Mouse (Mus musculus) intestine, postnatal 0 days (tissue): Measurements from ENCODE around the gene Man1c1. TPM values are rescaled to one million over a fixed set of nuclear protein-coding genes. Genes with fewer than 3 reads are reported as not detected.

Source experiments
- ATAC-seq: fragments of 200-750 bp; cut with Nextera tagmentation; 2 replicates; pipeline ENCODE4 v1.8.0; 2017; ENCODE audit warnings: mild to moderate bottlenecking, moderate TSS enrichment, moderate library complexity
- H3K27ac ChIP-seq: fragments of 300-500 bp; sonication (generic); 2 replicates; pipeline ENCODE4 v1.5.1; 2014; ENCODE audit warnings: mild to moderate bottlenecking, low read depth, low read length, moderate library complexity
- H3K27me3 ChIP-seq: fragments of 300-500 bp; sonication (generic); replicated peaks from 2 replicates; pipeline ENCODE4 v1.6.1; 2014; ENCODE audit warnings: low read length, mixed read lengths; ENCODE audit not compliant: control insufficient read depth, insufficient read depth
- H3K36me3 ChIP-seq: fragments of 300-500 bp; sonication (generic); 2 replicates; pipeline ENCODE4 v1.6.1; 2014; ENCODE audit warnings: mild to moderate bottlenecking, moderate library complexity; ENCODE audit not compliant: control insufficient read depth, insufficient read depth
- H3K4me1 ChIP-seq: fragments of 300-500 bp; sonication (generic); replicated peaks from 2 replicates; pipeline ENCODE4 v1.6.1; 2014; ENCODE audit warnings: antibody characterized with exemption, low read length, mixed read lengths; ENCODE audit not compliant: control insufficient read depth, insufficient read depth
- H3K4me2 ChIP-seq: fragments of 300-500 bp; sonication (generic); replicated peaks from 2 replicates; pipeline ENCODE4 v1.6.1; 2014; ENCODE audit warnings: low read depth, mild to moderate bottlenecking, moderate library complexity
- H3K4me3 ChIP-seq: fragments of 300-500 bp; sonication (generic); 2 replicates; pipeline ENCODE4 v1.5.1; 2014; ENCODE audit warnings: low read depth, low read length
- H3K9ac ChIP-seq: fragments of 300-500 bp; sonication (generic); 2 replicates; pipeline ENCODE4 v1.6.1; 2014; ENCODE audit warnings: mild to moderate bottlenecking, low read depth, low read length
- H3K9me3 ChIP-seq: fragments of 300-500 bp; sonication (generic); 2 replicates; pipeline ENCODE4 v1.6.1; 2016; ENCODE audit warnings: mixed run types; ENCODE audit not compliant: control insufficient read depth
- CTCF ChIP-seq: sonication (generic); IDR thresholded peaks from 2 replicates; pipeline ENCODE4 v1.5.1; 2016; ENCODE audit warnings: low read depth, mild to moderate bottlenecking, control low read depth, antibody characterized with exemption, moderate library complexity
- WGBS: fragments of 180-500 bp; shearing (Covaris S2); extraction: QIAGEN DNeasy Blood & Tissue Kit; methylation state at CpG from one replicate; pipeline ENCODE4 v1.1.7; 2014; 5-methylcytosine and 5-hydroxymethylcytosine counted together
- polyA plus RNA-seq: library from polyadenylated mRNA; unstranded; fragments of >200 nt; fragmentation: Nextera tagmentation; extraction: Ambion mirVana; gene quantifications from 2 replicates; pipeline ENCODE4 v1.2.1, GENCODE M21; 2015

The Man1c1 gene
- polyA plus RNA-seq, 1 experiment from 2014 or later: 1.7 TPM

DNA sequence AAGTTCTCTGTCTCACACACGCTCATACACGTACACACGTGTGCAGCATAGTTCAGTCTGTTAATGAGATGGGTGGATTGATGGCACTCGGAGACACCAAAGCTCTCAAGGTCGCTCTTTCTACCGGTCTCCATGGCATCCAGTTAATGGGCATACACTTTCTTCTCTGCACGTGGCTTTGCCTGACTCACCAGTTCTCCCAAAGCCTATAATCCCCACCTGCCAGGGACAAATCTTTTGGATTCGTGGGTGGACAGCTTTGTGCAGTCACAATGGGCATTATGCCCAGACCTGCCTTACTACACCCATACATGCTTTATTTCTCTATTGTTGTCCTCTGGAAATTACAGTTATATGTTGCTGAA is 168.3 kb downstream of the Man1c1 start:
- no peak overlapping the region for H3K9ac ChIP-seq
- WGBS: 3% methylated on average over 8 of the region's 8 CpGs
- no peak overlapping the region for H3K27ac ChIP-seq
- peak overlapping the region; percentile 82 for H3K4me3 ChIP-seq
- H3K36me3 ChIP-seq: peaks cover 15% of the 10 kb centered on the region
- ATAC-seq: no peak
- H3K4me2 ChIP-seq: peak overlapping the region; percentile 96
- no peaks in the 10 kb centered on the region for H3K9me3 ChIP-seq
- TF ChIP-seq CTCF: no peak
- H3K27me3 ChIP-seq: no peaks in the 10 kb centered on the region
- no peaks in the 10 kb centered on the region for H3K4me1 ChIP-seq

GRCm38 (mm10) chr4:134534932-134535786 is 168.9 kb downstream of the Man1c1 start, which contains the start of gene Mtfr1l:
Mtfr1l (minus strand) TSS chr4:134535387.
- no peak for TF ChIP-seq CTCF
- peak within 1 kb of the TSS; percentile 94 for H3K9ac ChIP-seq
- peaks cover 21% of the 10 kb centered on the region for H3K36me3 ChIP-seq
- peak within 1 kb of the TSS; percentile 82 for H3K4me3 ChIP-seq
- H3K4me2 ChIP-seq: peak within 1 kb of the TSS; percentile 96
- ATAC-seq: peak; percentile 97
- H3K27me3 ChIP-seq: no peaks in the 10 kb centered on the region
- no peaks in the 10 kb centered on the region for H3K4me1 ChIP-seq
- under 1% methylated on average over 62 of the region's 71 CpGs for WGBS
- no peaks in the 10 kb centered on the region for H3K9me3 ChIP-seq
- peak within 1 kb of the TSS; percentile 94 for H3K27ac ChIP-seq

DNA sequence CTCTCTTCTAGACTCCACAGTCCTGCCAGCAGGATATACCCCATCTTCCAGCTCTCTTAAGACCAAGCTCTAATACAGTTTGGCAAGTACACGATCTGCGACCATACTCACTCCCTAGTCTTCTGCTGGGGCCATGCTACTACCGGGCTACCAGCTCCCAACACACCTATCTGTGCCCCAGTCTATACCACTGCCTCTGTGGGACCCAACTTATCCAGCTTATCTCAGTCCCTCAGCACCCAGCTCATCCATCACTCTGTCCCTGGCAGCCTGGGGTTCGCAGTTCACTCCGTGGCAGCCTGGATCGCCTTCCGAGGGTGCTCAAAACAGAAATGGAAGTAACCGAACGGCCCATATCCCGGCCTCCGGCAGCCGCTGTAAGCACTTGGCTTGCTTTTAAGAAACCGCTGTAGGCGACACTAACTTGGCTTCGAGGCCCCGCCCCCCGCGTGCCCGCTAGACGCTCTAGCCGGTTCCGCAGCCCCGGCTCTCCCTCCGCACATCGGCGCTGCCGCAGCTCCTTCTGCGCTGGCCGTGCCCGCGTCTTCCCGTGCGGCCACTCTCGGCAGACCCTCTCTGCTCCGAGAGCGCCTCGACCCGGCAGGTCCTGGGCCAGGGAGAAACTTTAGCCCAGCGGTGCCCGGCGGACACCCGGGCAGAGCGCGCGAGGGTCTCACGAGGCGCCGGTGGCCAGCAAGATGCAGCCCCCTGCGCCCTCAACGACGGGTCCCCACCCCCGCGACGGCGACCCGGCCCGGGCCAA is 169.8 kb downstream of the Man1c1 start:
- TF ChIP-seq CTCF: 0 out of 2 replicates have a peak, but pooled peaks have one; percentile 12
- Histone ChIP-seq H3K9ac (peak overlapping the region; percentile 94), H3K4me1 (no peaks in the 10 kb centered on the region), H3K36me3 (peaks cover 27% of the 10 kb centered on the region), H3K4me2 (peak overlapping the region; percentile 96), H3K27me3 (no peaks in the 10 kb centered on the region), H3K4me3 (peak overlapping the region; percentile 82), H3K27ac (peak overlapping the region; percentile 94), H3K9me3 (no peaks in the 10 kb centered on the region)
- under 1% methylated on average over 54 of the region's 57 CpGs for WGBS
- peak; percentile 9; the same call in 1 of the 2 replicates for ATAC-seq

- no peak for ATAC-seq
- Histone ChIP-seq H3K27me3 (no peaks in the 10 kb centered on the region), H3K4me3 (no peak overlapping the region; the same call in 1 of the 2 replicates), H3K9me3 (no peaks in the 10 kb centered on the region), H3K27ac (no peak overlapping the region), H3K9ac (no peak overlapping the region), H3K36me3 (peaks cover 30% of the 10 kb centered on the region), H3K4me2 (peak overlapping the region; percentile 96), H3K4me1 (no peaks in the 10 kb centered on the region)
- no peak for TF ChIP-seq CTCF
- WGBS: 85% methylated on average over 4 of the region's 4 CpGs
Measured at GRCm38 (mm10) chr4:134533421-134533820, 170.7 kb downstream of the Man1c1 start.

DNA sequence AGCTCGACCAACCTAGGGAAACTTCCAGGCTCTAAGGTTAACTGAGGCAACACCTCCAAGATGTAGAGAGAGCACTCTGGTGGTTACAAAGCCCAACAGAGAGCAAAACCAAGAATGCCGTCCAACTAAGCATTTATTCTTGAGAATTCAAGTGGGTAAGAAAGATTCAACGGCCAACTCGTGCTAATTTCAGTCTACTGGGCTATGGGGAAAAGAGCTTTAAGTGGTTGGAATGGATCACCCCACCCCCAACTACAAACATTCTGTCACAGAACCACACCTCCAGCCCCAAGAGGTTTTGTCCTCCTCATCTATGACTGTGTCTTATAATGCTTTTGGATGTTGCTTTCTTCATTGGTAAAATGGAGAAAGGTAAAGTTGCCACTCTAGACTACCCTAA is 171.2 kb downstream of the Man1c1 start:
- Histone ChIP-seq H3K9ac (no peak overlapping the region), H3K4me3 (no peak overlapping the region), H3K27me3 (no peaks in the 10 kb centered on the region), H3K9me3 (no peaks in the 10 kb centered on the region), H3K4me2 (no peak overlapping the region), H3K4me1 (no peaks in the 10 kb centered on the region), H3K27ac (no peak overlapping the region), H3K36me3 (peaks cover 34% of the 10 kb centered on the region)
- no peak for TF ChIP-seq CTCF
- ATAC-seq: no peak
- WGBS: 65% methylated on average over 4 of the region's 4 CpGs

GRCm38 (mm10) chr4:134526220-134526619 is 177.9 kb downstream of the Man1c1 start:
- Histone ChIP-seq H3K36me3 (peaks cover 68% of the 10 kb centered on the region), H3K27me3 (no peaks in the 10 kb centered on the region), H3K9me3 (no peaks in the 10 kb centered on the region), H3K4me2 (no peak overlapping the region), H3K4me3 (no peak overlapping the region), H3K9ac (no peak overlapping the region), H3K4me1 (no peaks in the 10 kb centered on the region), H3K27ac (no peak overlapping the region)
- TF ChIP-seq CTCF: no peak
- ATAC-seq: no peak
- 62% methylated on average over 5 of the region's 5 CpGs for WGBS
